Mouse (Mus musculus): ENCODE results near the gene Kcnma1.

DNA sequence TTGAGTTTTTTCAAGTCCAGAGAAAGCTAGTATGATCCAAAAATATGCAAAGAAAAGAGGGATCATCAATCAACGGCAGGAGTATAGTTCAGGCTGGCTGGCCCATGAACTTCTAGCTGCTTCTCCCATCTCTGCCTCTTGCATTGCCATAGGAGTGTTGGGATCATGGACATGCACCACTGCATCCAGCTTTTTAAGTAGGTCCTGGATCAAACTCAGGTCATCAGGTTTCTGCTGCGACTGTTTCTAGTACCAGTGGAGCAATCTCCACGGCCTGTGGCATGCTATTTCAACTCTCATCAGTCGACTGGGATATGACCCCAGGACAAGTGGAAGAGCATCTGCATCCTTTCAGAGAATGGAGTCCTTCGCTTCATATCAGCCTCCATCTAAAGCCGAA is 655.5 kb downstream of the Kcnma1 start:
- TF ChIP-seq CTCF (conservative IDR thresholded peaks at IDR 0.05; ENCODE audit: low read length) (no peak), POU5F1 (IDR thresholded peaks at IDR 0.05; ENCODE audit: borderline replicate concordance, low read length) (no peak), NANOG (IDR thresholded peaks at IDR 0.05; ENCODE audit: borderline replicate concordance, low read length) (no peak)
